Mouse (Mus musculus): ENCODE results near the gene Ttc26. TPM values are rescaled to one million over a fixed set of nuclear protein-coding genes. Genes with fewer than 3 reads are reported as not detected.
A peak's percentile ranks its signal among the peaks of the same experiment; 100 is the strongest.

Gene Ttc26
- total RNA-seq (2018; cell fraction: chromatin; rRNA removed) = 1 to 10 TPM in 13 of 26 experiments, under 1 TPM in 8, not detected in 5; 0.43 to 4.4 (median 1.4) TPM
- total RNA-seq (2018; cell fraction: cytosol; rRNA removed) = under 1 TPM; 0.09 to 0.89 (median 0.42) TPM
- total RNA-seq (2018; cell fraction: nucleus; rRNA removed) = 1 to 10 TPM in 5 of 26 experiments, under 1 TPM in 19, not detected in 2; 0.12 to 1.7 (median 0.50) TPM
- polyA plus RNA-seq (2018) = 0.19 to 0.32 TPM (median 0.26 TPM) in 3 replicates

DNA sequence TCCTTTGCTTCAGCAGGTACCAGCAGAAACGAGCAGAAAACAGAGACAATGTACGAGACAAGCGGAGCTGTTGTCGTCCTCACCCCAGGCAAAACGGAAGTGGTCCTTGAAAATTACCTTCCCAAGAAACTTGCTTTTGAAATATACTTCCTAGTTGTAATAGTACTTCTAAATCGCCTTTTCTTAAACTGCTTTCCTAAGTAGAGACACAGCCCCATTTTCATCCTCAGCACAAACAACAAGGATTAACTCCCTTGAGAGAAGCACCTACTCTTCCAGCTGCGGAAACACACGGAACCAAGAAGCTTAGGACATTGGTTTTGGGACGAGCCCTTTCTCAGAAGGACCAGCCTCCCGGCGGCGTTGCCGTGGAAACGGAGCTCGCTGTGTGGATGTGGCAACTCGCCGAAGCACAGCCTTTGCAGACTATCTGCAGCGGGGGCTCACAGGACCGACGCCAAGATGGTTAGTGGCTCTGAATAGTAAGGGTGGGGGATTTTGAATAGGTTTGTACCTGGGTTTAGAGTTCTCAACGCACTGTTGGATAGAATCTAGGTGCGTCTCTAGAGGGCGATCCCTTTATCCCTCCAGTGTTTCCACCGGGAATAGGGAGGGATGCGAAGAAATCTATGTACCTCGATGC, at the start of gene Ttc26:
Gene Ttc26 (plus strand): TSS at position 341 of the 643 bp plus-strand sequence.
- WGBS (ENCODE audit: missing documents) = under 1% methylated on average over 26 of the region's 26 CpGs
- H3K4me3 ChIP-seq (ENCODE audit: inconsistent target) = peak within 1 kb of the TSS; percentile 54
- H3K27ac ChIP-seq = peak within 1 kb of the TSS; percentile 65
- no peaks in the 10 kb centered on the region for H3K79me2 ChIP-seq (ENCODE audit: inconsistent target)
- H3K36me3 ChIP-seq (ENCODE audit: inconsistent target) = no peaks in the 10 kb centered on the region

DNA sequence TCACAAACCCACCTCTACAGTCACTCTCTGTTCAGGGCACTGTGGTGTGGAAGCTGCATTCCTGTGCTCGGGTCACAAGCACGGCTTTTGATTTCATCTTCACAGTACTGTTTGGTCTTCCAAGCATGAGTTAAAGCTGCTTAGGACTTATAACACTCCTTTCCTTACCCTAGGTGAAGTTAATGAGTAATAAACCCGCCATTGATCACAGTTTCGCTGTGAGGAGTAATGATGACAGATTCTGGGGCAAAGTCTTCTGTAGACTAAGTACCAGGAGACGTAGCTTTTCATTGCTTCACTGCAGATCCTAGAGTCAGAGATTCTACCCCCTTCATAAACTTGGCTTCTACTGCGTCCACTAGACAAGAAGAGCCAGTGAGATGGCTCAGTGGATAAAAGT, 46.0 kb upstream of the Ttc26 start:
- Histone ChIP-seq H3K27ac (no peak overlapping the region), H3K79me2 (ENCODE audit: inconsistent target) (peaks cover 98% of the 10 kb centered on the region), H3K4me3 (ENCODE audit: inconsistent target) (no peak overlapping the region), H3K36me3 (ENCODE audit: inconsistent target) (peaks cover 83% of the 10 kb centered on the region)
- WGBS (ENCODE audit: missing documents) = 95% methylated on average over 6 of the region's 6 CpGs

DNA sequence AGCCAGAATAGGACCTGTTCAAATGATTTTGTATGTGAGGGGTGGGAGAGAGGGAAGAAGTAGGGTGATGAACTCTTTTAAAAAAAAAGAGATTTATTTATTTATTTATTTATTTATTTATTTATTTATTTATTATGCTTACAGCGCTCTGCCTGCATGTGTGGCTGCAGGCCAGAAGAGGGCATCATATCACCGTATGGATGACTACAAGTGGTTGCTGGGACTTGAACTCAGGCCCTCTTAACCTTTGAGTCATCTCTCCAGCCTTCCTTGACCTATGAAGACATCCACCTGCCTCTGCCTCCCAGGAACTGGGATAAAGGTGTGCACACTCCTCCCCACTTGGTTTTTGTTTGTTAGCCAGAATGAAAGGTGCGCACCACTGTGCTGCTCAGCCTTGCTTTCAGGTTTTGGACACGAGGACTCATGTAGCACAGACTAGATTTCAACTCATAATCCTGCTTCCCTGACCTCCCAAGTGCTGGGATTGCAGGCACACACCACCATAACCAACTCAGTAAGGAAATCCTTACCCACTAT, 44.0 kb upstream of the Ttc26 start:
- H3K4me3 ChIP-seq (ENCODE audit: inconsistent target) = no peak overlapping the region
- peaks cover 72% of the 10 kb centered on the region for H3K36me3 ChIP-seq (ENCODE audit: inconsistent target)
- H3K79me2 ChIP-seq (ENCODE audit: inconsistent target) = peaks cover 100% of the 10 kb centered on the region
- 86% methylated on average over 4 of the region's 4 CpGs for WGBS (ENCODE audit: missing documents)
- H3K27ac ChIP-seq = no peak overlapping the region

DNA sequence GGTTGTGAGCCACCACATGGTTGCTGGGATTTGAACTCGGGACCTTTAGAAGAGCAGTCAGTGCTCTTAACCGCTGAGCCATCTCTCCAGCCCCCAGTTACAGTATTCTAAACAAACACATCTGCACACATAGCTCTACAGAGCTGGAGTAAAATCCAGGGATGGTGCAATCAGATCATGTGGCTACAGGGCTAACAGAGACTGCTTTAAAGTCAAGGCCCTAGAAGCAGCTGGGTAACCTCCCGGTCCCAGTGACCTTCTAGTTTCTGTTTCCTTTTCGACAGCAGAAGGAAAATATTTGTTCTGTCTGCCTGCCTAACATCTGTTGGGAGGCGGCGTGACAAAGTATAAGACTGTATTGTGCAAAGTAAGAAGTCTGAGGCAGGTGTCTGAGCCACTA, 43.3 kb upstream of the Ttc26 start:
- Histone ChIP-seq H3K36me3 (ENCODE audit: inconsistent target) (peaks cover 65% of the 10 kb centered on the region), H3K79me2 (ENCODE audit: inconsistent target) (peaks cover 100% of the 10 kb centered on the region), H3K27ac (no peak overlapping the region), H3K4me3 (ENCODE audit: inconsistent target) (no peak overlapping the region)
- 72% methylated on average over 6 of the region's 6 CpGs for WGBS (ENCODE audit: missing documents)

DNA sequence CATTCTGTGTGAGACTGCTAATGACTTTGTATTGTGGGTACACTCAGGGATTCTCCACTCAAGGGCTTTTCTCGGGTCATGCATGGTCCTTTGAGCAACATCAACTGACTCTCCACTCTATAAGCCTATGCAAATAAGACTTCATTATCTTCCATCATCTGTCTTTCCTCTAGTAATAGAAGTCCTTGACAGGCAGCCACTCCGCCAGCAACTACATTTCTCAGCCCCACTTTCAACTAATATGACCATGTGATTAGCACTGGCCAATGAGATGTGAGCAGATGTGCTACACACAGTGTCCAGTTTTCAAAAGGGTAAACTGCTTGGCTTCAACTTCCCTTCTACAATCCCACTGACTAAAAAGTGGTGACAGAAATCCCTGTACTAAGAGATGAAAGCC, 42.2 kb upstream of the Ttc26 start:
- 97% methylated on average over 2 of the region's 2 CpGs for WGBS (ENCODE audit: missing documents)
- Histone ChIP-seq H3K4me3 (ENCODE audit: inconsistent target) (no peak overlapping the region), H3K36me3 (ENCODE audit: inconsistent target) (peaks cover 55% of the 10 kb centered on the region), H3K27ac (no peak overlapping the region), H3K79me2 (ENCODE audit: inconsistent target) (peaks cover 100% of the 10 kb centered on the region)

DNA sequence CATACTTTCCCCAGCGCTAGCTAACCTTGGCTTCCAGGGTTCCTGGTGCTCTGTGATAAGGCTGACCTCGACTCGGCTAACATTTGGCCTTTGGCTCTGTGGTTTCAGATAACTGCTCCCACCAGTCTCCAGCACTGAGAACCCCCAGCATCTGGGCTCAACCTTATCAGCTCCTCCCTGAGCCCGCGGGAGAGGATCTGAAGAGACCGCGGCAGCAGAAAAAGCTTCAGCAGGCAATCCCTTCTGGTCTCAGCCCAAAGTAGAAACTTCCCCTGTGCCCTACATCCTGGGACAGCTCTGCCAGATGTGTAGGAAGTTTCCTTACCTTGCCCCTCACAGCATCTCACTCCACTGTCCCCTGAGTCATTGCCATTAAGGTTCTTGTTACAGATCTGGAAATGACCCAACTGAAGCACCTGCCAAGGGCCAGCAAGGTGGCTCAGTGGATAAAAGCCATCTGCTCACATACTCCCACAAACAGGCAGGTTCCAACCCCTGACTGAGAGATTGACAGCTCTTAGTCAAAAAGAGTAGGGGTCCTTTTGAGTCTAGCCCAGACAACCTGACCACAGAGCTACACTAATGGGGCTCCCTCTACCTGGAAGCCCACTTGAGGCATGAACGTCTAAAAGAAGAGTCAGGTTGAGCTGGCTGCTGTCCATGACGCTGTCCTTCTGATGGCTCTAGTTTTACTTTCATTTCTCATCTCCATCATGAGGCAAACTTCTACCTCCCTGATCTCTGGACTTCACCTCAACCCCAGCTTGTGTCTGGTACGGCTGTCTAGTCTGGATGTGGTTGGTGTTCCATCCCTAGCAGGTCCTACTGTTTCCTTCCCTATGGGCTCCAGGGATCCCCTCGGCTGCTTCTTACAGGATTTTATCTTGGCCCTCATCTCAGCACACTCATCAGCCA, 39.3 kb upstream of the Ttc26 start:
- H3K36me3 ChIP-seq (ENCODE audit: inconsistent target) = peaks cover 32% of the 10 kb centered on the region
- H3K4me3 ChIP-seq (ENCODE audit: inconsistent target) = peak overlapping the region; percentile 3; the same call in 1 of the 2 replicates
- 15% methylated on average over 11 of the region's 11 CpGs for WGBS (ENCODE audit: missing documents)
- peak overlapping the region; percentile 15; the same call in 1 of the 2 replicates for H3K27ac ChIP-seq
- H3K79me2 ChIP-seq (ENCODE audit: inconsistent target) = peaks cover 100% of the 10 kb centered on the region

DNA sequence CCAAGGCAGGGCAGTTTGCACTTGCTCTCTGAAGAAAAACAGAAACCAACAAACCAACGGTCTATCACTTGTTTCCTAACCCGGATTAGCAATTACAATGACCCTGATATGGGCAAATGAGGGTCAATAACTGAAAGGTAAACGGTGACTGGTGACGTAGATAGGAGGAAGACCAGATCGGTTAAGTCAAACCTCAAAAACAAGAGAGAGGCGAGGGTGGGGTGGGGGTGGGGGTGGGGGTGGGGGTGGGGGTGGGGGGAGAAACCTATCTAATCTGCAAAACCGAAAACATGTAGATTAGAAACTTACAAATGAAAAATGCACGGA, 38.6 kb upstream of the Ttc26 start:
- Histone ChIP-seq H3K79me2 (ENCODE audit: inconsistent target) (peaks cover 100% of the 10 kb centered on the region), H3K36me3 (ENCODE audit: inconsistent target) (peaks cover 33% of the 10 kb centered on the region), H3K27ac (peak overlapping the region; percentile 15; the same call in 1 of the 2 replicates), H3K4me3 (ENCODE audit: inconsistent target) (peak overlapping the region; percentile 3; the same call in 1 of the 2 replicates)
- WGBS (ENCODE audit: missing documents) = 23% methylated on average over 6 of the region's 8 CpGs

DNA sequence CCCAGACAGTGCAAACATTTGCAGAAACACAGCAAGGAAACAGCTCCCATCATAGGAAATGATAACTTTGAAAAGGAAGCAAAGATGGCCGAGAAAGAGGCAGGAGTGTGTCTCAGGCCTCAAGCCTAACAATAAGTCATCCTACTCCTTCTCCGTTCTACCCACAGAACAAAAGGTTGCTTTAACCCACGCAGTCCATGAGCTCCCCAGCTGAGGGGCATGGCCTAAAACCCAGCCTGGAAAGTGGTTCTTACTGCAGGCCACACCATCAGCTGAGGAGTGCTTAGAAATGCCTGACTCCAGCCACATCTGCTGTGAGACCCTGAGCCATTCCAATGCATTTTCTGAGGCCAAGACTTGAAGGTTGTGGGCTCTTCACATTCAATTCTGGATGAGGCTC, 37.7 kb upstream of the Ttc26 start:
- WGBS (ENCODE audit: missing documents) = 48% methylated on average over 3 of the region's 3 CpGs
- Histone ChIP-seq H3K79me2 (ENCODE audit: inconsistent target) (peaks cover 100% of the 10 kb centered on the region), H3K36me3 (ENCODE audit: inconsistent target) (peaks cover 35% of the 10 kb centered on the region), H3K27ac (no peak overlapping the region), H3K4me3 (ENCODE audit: inconsistent target) (no peak overlapping the region)

DNA sequence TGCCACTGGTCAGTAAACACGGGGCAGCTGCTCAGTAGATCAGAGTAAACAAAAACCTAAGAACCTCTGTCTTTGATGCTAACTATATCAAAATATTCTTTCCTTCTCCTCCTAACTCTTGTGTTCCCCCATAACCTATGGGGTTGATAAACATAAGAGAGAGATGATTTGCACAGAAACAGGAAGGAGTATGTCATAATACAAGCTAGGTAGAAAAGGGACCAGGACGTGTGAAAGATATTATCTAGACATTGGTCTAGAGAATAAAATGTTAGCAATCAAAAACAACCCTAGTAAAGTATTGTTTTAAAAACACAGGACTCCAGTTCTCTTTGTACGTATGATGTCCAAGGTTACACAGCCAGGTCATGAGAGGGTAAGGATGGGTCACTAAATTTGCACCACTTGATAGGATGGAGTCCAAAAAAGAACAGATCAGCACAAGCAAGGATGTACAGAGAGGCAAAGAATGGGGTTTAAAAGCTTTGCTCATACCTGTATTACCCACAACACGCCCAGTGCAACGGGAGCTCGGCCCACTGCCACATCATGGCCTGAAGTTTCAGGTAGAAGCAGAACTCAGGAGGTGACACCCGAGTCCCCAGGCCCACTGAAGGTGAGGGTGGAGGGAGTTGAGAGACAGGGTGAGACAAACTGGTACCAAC, 37.1 kb upstream of the Ttc26 start:
- H3K27ac ChIP-seq = no peak overlapping the region
- H3K4me3 ChIP-seq (ENCODE audit: inconsistent target) = no peak overlapping the region
- 74% methylated on average over 7 of the region's 7 CpGs for WGBS (ENCODE audit: missing documents)
- peaks cover 29% of the 10 kb centered on the region for H3K36me3 ChIP-seq (ENCODE audit: inconsistent target)
- peaks cover 100% of the 10 kb centered on the region for H3K79me2 ChIP-seq (ENCODE audit: inconsistent target)

DNA sequence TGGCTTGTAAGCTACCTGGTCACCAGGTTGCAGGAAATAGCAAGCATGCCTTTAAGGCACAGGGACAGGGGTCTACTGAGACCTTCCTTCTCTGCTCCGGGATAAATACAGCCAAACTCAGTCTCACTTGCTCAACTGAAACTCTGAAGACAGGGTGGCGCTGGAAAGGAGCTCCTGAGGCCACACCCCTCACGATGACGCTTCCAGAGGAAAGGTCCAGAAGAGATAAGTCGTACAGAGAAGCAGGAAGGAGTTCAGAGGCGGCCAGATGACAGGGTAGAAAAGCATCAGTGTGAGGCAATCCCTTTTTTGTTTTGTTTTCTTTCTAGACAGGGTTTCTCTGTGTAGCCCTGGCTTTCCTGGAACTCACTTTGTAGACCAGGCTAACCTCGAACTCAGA, 35.5 kb upstream of the Ttc26 start:
- Histone ChIP-seq H3K36me3 (ENCODE audit: inconsistent target) (peaks cover 23% of the 10 kb centered on the region; the same call in 1 of the 2 replicates), H3K27ac (no peak overlapping the region), H3K4me3 (ENCODE audit: inconsistent target) (no peak overlapping the region), H3K79me2 (ENCODE audit: inconsistent target) (peaks cover 100% of the 10 kb centered on the region)
- WGBS (ENCODE audit: missing documents) = 31% methylated on average over 7 of the region's 7 CpGs

DNA sequence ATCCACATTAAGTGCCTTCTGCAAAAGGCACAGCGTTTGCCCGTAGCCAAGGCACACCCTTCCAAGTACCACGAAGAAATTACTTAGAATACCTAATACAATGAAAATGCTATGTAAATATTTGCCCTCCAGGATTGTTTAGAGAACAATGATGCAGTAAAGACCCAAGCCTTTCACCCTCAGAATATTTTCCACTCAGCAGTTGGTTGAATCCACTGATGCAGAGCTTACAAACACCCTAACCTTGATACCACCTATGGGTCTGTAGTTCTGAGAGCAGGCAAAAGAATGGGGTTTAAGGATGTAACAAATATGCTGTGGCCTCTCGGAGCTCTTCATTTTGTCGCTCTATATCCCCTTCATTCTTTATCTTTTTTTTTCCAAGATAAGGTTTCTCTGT, 33.4 kb upstream of the Ttc26 start:
- H3K4me3 ChIP-seq (ENCODE audit: inconsistent target) = no peak overlapping the region
- H3K27ac ChIP-seq = no peak overlapping the region
- peaks cover 21% of the 10 kb centered on the region; the same call in 1 of the 2 replicates for H3K36me3 ChIP-seq (ENCODE audit: inconsistent target)
- peaks cover 100% of the 10 kb centered on the region for H3K79me2 ChIP-seq (ENCODE audit: inconsistent target)
- WGBS (ENCODE audit: missing documents) = 93% methylated on average over 5 of the region's 5 CpGs

DNA sequence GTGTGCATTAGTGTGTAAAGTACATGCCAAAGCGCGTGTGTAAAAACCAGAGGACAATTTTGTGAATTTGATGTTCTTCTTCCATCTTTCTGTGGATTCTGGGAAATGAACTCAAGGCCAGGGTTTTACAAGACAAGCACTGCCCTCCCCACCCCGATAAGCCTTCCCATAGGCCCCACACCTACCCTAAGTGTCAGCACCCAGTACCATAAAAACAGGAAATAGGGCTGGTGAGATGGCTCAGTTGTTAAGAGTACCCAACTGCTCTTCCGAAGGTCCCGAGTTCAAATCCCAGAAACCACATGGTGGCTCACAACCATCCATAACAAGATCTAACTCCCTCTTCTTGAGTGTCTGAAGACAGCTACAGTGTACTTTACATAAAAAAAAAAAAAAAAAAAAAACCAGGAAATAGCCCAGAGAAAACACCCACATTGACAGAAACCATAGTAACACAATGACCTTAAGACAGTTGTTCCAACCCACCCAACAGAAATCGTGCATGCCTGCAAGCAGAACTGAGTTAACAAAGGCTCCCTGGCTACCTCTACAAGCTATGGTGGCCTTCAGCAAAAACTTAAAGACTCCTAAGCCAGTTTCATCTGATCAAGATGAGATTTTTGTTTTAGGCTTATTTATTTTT, 32.3 kb upstream of the Ttc26 start:
- WGBS (ENCODE audit: missing documents) = 86% methylated on average over 6 of the region's 6 CpGs
- H3K36me3 ChIP-seq (ENCODE audit: inconsistent target) = peaks cover 21% of the 10 kb centered on the region; the same call in 1 of the 2 replicates
- no peak overlapping the region for H3K4me3 ChIP-seq (ENCODE audit: inconsistent target)
- peaks cover 100% of the 10 kb centered on the region for H3K79me2 ChIP-seq (ENCODE audit: inconsistent target)
- H3K27ac ChIP-seq = no peak overlapping the region

DNA sequence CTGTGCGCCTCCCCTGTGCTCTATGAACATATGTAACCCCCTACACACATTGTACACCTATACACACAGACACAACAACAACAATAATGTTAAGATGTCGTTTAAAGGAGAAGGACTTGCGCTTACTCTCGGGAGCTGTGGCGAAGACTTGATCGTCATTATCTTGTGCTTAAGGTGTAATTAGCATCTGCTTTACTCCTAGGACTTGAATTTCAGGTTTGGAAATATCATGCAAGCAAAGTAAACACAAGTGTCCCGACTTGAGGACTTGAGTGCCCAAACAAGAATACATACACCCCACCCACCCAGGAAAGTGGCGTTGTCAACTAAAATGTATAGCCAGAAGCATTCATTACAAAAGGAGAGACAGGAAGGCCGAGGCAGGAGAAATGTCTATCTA, 31.5 kb upstream of the Ttc26 start:
- Histone ChIP-seq H3K27ac (no peak overlapping the region), H3K36me3 (ENCODE audit: inconsistent target) (peaks cover 16% of the 10 kb centered on the region; the same call in 1 of the 2 replicates), H3K4me3 (ENCODE audit: inconsistent target) (no peak overlapping the region), H3K79me2 (ENCODE audit: inconsistent target) (peaks cover 93% of the 10 kb centered on the region)
- 88% methylated on average over 9 of the region's 9 CpGs for WGBS (ENCODE audit: missing documents)

DNA sequence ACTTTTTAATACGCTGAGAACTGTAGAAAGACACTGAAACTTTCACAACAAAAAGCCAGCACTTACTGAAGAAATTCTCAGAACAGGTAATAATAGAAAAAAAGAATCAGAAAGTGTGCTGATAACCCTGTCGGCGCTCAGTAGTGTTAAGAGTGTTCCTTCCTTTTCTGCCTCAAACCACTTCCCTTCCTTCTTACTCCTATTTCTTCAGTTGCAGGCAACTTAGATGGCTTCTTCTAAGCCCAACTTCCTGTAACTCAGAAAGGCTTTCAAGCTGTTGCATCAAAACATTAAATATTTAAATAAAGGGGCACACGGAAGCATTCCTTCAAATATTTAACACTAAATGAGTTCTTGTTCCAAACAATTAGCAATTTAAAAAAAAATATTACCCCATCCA, 29.3 kb upstream of the Ttc26 start:
- peak overlapping the region; percentile 97 for H3K27ac ChIP-seq
- peaks cover 16% of the 10 kb centered on the region; the same call in 1 of the 2 replicates for H3K36me3 ChIP-seq (ENCODE audit: inconsistent target)
- H3K79me2 ChIP-seq (ENCODE audit: inconsistent target) = peaks cover 86% of the 10 kb centered on the region
- peak overlapping the region; percentile 91 for H3K4me3 ChIP-seq (ENCODE audit: inconsistent target)
- 6% methylated on average over 4 of the region's 4 CpGs for WGBS (ENCODE audit: missing documents)

Measured in macrophage (primary cell).